Comparison of ENCODE assay signal across 12 mouse cellular contexts in genomic region chr14:51143287-51143686, GRCm38 (mm10). TPM values are rescaled to one million over a fixed set of nuclear protein-coding genes. Genes with fewer than 3 reads are reported as not detected.
DNase-seq lines count a peak whose midpoint lies in the region; ATAC-seq and TF ChIP-seq lines count a peak whose summit lies in the region.
"Had no signal": no experiment of that assay in that cellular context is flagged by ENCODE, and none has a peak within 500 bp of the region (broad histone marks: within the 10 kb centered on the region; RNA-seq: fewer than 3 reads in every experiment).

No protein-coding gene starts in this region.

- peaks cover 64% of the 10 kb centered on the region for H3K4me1 ChIP-seq in liver, embryonic 16.5 days (ENCODE audit: control insufficient read depth, low read depth, low read length)
- H3K4me1 ChIP-seq: stomach, embryonic 15.5 days had no signal

- peak; percentile 19 for DNase-seq in left cerebral cortex, adult 11 months (ENCODE audit: low spot score)
- DNase-seq in left cerebral cortex, adult 2 months (ENCODE audit: extremely low spot score in 1 of 2, low spot score in 2 of 2), result no peak
- DNase-seq in layer of hippocampus, adult 8-10 months (ENCODE audit: low spot score in 2 of 2), result peak; percentile 51 to 60
- DNase-seq in spleen, adult 18-20 months, result no peak
- DNase-seq: kidney, adult 9 months had no signal

- no peaks in the 10 kb centered on the region for H3K27me3 ChIP-seq in liver, embryonic 16.5 days (ENCODE audit: control insufficient read depth, insufficient read depth, low read depth, low read length)
- H3K27me3 ChIP-seq: stomach, embryonic 15.5 days had no signal

- H3K4me3 ChIP-seq in left cerebral cortex, adult 2 months, result no peak overlapping the region
- H3K4me3 ChIP-seq in liver, embryonic 16.5 days (ENCODE audit: low read depth, low read length), result no peak overlapping the region
- H3K4me3 ChIP-seq: megakaryocyte, embryonic 14.5 days; stomach, embryonic 15.5 days had no signal

- H3K9me3 ChIP-seq in liver, embryonic 16.5 days (replicated peaks; ENCODE audit: control insufficient read depth, low read length), result no peaks in the 10 kb centered on the region
- H3K9me3 ChIP-seq: megakaryocyte, embryonic 14.5 days; stomach, embryonic 15.5 days had no signal

- intact Hi-C loops in left cerebral cortex, adult 2 months (cut with DNase I), result no loop called here

- no peak for TF ChIP-seq CTCF in left cerebral cortex, adult 2 months (IDR thresholded peaks at IDR 0.05)

- peak overlapping the region; percentile 49 for H3K9ac ChIP-seq in liver, embryonic 16.5 days (ENCODE audit: low read depth, low read length)
- H3K9ac ChIP-seq: stomach, embryonic 15.5 days had no signal

- WGBS in liver, embryonic 16.5 days (ENCODE audit: insufficient replicate concordance), result 54% methylated on average over 4 of the region's 4 CpGs

- no peaks in the 10 kb centered on the region for H3K36me3 ChIP-seq in liver, embryonic 16.5 days (ENCODE audit: control insufficient read depth, insufficient read depth)
- H3K36me3 ChIP-seq: stomach, embryonic 15.5 days had no signal

- ATAC-seq in erythroid progenitor cell, adult 5-6 weeks (replicated peaks; ENCODE audit: low FRiP score, poor library complexity, severe bottlenecking), result peak; percentile 16; the same call in 1 of the 2 replicates
- no peak for ATAC-seq in liver, embryonic 16.5 days (ENCODE audit: low read depth)
- no peak for ATAC-seq in cerebellum, adult (ENCODE audit: insufficient number of reproducible peaks, low FRiP score, low TSS enrichment)

- H3K4me2 ChIP-seq in liver, embryonic 16.5 days (ENCODE audit: low read depth, low read length), result peak overlapping the region; percentile 58
- H3K4me2 ChIP-seq: stomach, embryonic 15.5 days had no signal

- no peak overlapping the region for H3K27ac ChIP-seq in left cerebral cortex, adult 2 months
- peak overlapping the region; percentile 93 for H3K27ac ChIP-seq in liver, embryonic 16.5 days (ENCODE audit: low read length)
- H3K27ac ChIP-seq: stomach, embryonic 15.5 days had no signal

RNA-seq across cellular contexts. Expression of gene Rnase1, which starts 3.3 kb away (rescaled TPM):
- under 1 TPM; 0.70 to 0.96 TPM for total RNA-seq in left cerebral cortex, adult 2 months (2021)
- total RNA-seq in erythroid progenitor cell, adult 5-6 weeks (2015; ENCODE audit: low replicate concordance), result not detected in 2 replicates
- not detected in 2 replicates for total RNA-seq in erythroid progenitor cell, adult 5-6 weeks (2017; ENCODE audit: low replicate concordance)
- total RNA-seq in layer of hippocampus, adult 8-10 months (2022), result 1 to 10 TPM; 2.7 to 5.0 (median 3.1) TPM
- polyA plus RNA-seq in liver, embryonic 16.5 days (2015; fragmentation: Nextera tagmentation; extraction: Ambion mirVana), result 0.27 and 2.1 TPM in 2 replicates
- total RNA-seq: hematopoietic stem cell, adult 5-6 weeks had no signal

RNA-seq across cellular contexts. Expression of gene Rnase2b, which starts 18.8 kb away (rescaled TPM):
- not detected for total RNA-seq in left cerebral cortex, adult 2 months (2021)
- total RNA-seq in erythroid progenitor cell, adult 5-6 weeks (2015; ENCODE audit: low replicate concordance), result not detected in 2 replicates
- total RNA-seq in erythroid progenitor cell, adult 5-6 weeks (2017; ENCODE audit: low replicate concordance), result not detected in 2 replicates
- under 1 TPM in 1 of 4 experiments, not detected in 3; 0.74 TPM for total RNA-seq in layer of hippocampus, adult 8-10 months (2022)
- not detected in 2 replicates for polyA plus RNA-seq in liver, embryonic 16.5 days (2015; fragmentation: Nextera tagmentation; extraction: Ambion mirVana)
- total RNA-seq: hematopoietic stem cell, adult 5-6 weeks had no signal
- polyA plus RNA-seq: limb, embryonic 14.5 days; stomach, embryonic 15.5 days had no signal

RNA-seq across cellular contexts. Expression of gene Rnase6, which starts 19.6 kb away (rescaled TPM):
- total RNA-seq in left cerebral cortex, adult 2 months (2021), result under 1 TPM in 1 of 2 experiments, not detected in 1; 0.35 TPM
- total RNA-seq in erythroid progenitor cell, adult 5-6 weeks (2015; ENCODE audit: low replicate concordance), result 10.5 and 25.6 TPM in 2 replicates
- total RNA-seq in erythroid progenitor cell, adult 5-6 weeks (2017; ENCODE audit: low replicate concordance), result 11.7 and 13.3 TPM in 2 replicates
- total RNA-seq in layer of hippocampus, adult 8-10 months (2022), result under 1 TPM in 2 of 4 experiments, not detected in 2; 0.45 to 0.50 TPM
- polyA plus RNA-seq in liver, embryonic 16.5 days (2015; fragmentation: Nextera tagmentation; extraction: Ambion mirVana), result 2.7 and 3.2 TPM in 2 replicates

RNA-seq across cellular contexts. Expression of gene Eddm3b, which starts 29.1 kb away (rescaled TPM):
- not detected for total RNA-seq in left cerebral cortex, adult 2 months (2021)
- not detected in 2 replicates for total RNA-seq in erythroid progenitor cell, adult 5-6 weeks (2015; ENCODE audit: low replicate concordance)
- not detected in 2 replicates for total RNA-seq in erythroid progenitor cell, adult 5-6 weeks (2017; ENCODE audit: low replicate concordance)
- total RNA-seq in layer of hippocampus, adult 8-10 months (2022), result not detected
- not detected in 2 replicates for polyA plus RNA-seq in liver, embryonic 16.5 days (2015; fragmentation: Nextera tagmentation; extraction: Ambion mirVana)
- total RNA-seq: hematopoietic stem cell, adult 5-6 weeks had no signal
- polyA plus RNA-seq: stomach, embryonic 15.5 days had no signal

RNA-seq across cellular contexts. Expression of gene Ang, which starts 52.3 kb away (rescaled TPM):
- 1 to 10 TPM; 3.0 to 3.9 TPM for total RNA-seq in left cerebral cortex, adult 2 months (2021)
- total RNA-seq in erythroid progenitor cell, adult 5-6 weeks (2015; ENCODE audit: low replicate concordance), result 8.0 and 17.7 TPM in 2 replicates
- total RNA-seq in erythroid progenitor cell, adult 5-6 weeks (2017; ENCODE audit: low replicate concordance), result 2.2 TPM in 1 of 2 replicates, not detected in the other
- 10 to 100 TPM in 2 of 4 experiments, 1 to 10 TPM in 2; 3.9 to 15.2 (median 8.4) TPM for total RNA-seq in layer of hippocampus, adult 8-10 months (2022)
- 6.7 and 8.4 TPM in 2 replicates for polyA plus RNA-seq in liver, embryonic 16.5 days (2015; fragmentation: Nextera tagmentation; extraction: Ambion mirVana)
- total RNA-seq: hematopoietic stem cell, adult 5-6 weeks had no signal

Comparison
In these comparisons a context has a peak if more than half of its experiments do, and no peak if none do; other contexts are left out.
1. DNase-seq: peak in left cerebral cortex, adult 11 months (single experiment) and layer of hippocampus, adult 8-10 months (2 of 2); none in left cerebral cortex, adult 2 months (0 of 2) and spleen, adult 18-20 months (0 of 2).
2. RNA of gene Rnase6, which starts 19.6 kb away (total RNA-seq): 10.5 to 25.6 TPM in erythroid progenitor cell, adult 5-6 weeks; 0.45 to 0.50 TPM in layer of hippocampus, adult 8-10 months and 0.35 TPM in left cerebral cortex, adult 2 months; every median in the first group is over 4 times any median in the second.